Mouse (Mus musculus): Measurements from ENCODE around the gene 4933405L10Rik. TPM values are rescaled to one million over a fixed set of nuclear protein-coding genes. Genes with fewer than 3 reads are reported as not detected.

4933405L10Rik gene
- total RNA-seq, 4 experiments from 2014 or later, result not detected

DNA sequence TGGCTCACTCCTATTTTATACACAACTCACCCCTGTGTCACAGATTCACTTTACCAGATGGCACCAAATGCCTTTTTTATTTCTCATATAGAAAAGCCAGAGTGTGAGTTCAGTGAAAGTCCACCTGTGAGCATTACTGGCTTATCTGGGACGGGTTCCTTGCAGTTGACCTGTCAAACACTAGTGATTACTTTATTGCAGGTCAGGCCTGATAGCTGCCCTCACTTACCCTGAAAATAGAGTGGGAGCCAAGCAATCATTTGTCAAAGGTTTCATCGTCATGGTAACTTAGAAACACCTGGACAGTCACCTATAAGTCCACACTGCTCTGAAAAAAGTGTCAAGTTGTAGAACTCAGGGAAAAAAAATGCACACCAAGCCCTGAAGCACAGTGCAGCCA is 47.2 kb downstream of the 4933405L10Rik start:
- no peak for DNase-seq (ENCODE audit: low spot score in 2 of 2)

DNA sequence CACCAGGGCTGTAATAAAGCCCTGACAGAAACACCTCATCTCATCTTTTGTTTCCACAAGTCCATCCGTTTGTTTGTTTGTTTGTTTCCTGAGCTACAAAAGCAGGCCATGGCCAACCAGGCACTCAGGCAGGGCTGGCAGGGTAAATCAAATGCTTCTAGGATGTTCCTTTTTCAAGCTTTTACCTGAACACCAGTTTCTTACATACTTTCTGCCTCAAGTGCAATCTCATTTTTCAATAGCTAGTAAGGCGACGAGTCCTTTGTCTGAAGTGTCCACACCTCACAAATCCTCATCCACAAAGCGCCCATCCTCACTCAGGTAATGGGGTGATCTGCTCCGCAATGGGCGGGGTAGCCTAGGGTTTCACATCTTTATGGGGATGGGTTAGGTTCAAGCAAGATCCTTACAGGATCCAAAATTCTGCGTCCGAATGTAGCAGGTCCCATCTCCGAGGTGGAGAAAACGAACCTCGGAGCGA is 50.4 kb downstream of the 4933405L10Rik start:
- DNase-seq (ENCODE audit: low spot score in 2 of 2), result no peak

DNA sequence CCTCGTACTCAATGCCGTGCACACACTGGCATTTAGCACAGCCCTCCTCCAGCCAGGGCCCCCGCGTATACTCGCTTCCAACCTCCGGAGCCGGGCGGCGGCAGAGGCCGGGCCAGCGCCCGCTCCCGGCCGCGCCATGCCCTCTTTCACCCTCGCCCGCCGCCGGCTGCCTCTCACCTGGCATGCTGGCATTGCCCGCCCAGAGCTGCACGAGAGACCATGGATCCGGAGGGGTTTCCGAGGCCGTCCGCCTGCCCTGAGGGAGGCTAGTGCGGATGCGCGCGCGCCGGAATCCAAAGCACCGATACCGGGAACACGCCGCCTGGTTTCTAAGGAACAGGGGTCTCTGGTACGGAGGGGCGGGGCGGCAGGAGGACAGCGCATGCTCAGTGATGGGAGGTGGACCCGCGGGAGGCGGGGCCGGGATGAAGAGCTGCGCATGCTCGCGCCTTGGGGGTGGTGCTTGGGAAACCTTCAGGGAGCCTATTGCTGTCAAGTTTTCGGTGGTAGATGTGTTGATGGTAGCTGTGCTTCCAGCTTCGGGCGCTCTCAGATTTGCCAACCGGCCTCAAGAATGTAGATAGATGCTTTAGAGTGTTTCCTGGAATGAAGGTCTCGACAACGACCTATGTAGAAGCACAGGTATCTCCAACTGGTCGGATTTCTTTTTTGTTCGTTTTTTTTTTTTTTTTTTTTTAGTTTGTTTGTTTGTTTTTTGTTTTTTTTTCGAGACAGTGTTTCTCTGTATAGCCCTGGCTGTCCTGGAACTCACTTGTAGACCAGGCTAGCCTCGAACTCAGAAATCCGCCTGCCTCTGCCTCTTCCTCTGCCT is 51.0 kb downstream of the 4933405L10Rik start, which contains the start of gene Gfod2:
Gene Gfod2, minus strand, starts transcription at position 388 of the 832 bp plus-strand sequence.
- DNase-seq (ENCODE audit: low spot score in 2 of 2), result peak; percentile 95 to 96

Other genes starting within 250 kb of the 4933405L10Rik start
- 10 to 100 TPM; 22.7 to 38.8 (median 34.2) TPM for gene Tppp3, start 236.1 kb upstream of the 4933405L10Rik start, total RNA-seq (2022)
- gene Zdhhc1, start 210.8 kb upstream of the 4933405L10Rik start, total RNA-seq (2022), result 10 to 100 TPM; 10.3 to 11.7 (median 11.4) TPM
- gene Hsd11b2, start 188.9 kb upstream of the 4933405L10Rik start, total RNA-seq (2022), result under 1 TPM in 2 of 4 experiments, not detected in 2; 0.12 to 0.62 TPM
- 10 to 100 TPM; 42.2 to 45.3 (median 44.1) TPM for gene Atp6v0d1, start 141.6 kb upstream of the 4933405L10Rik start, total RNA-seq (2022)
- 10 to 100 TPM; 15.8 to 17.2 (median 16.6) TPM for gene Ripor1, start 102.4 kb upstream of the 4933405L10Rik start, total RNA-seq (2022)
- 10 to 100 TPM; 32.9 to 39.2 (median 34.2) TPM for gene Ctcf, start 71.1 kb upstream of the 4933405L10Rik start, total RNA-seq (2022)
- not detected for gene Agrp, start 70.3 kb upstream of the 4933405L10Rik start, total RNA-seq (2022)
- gene Carmil2, start 21.4 kb upstream of the 4933405L10Rik start, total RNA-seq (2022), result not detected
- 1 to 10 TPM; 3.4 to 5.8 (median 4.4) TPM for gene Acd, start 6.6 kb upstream of the 4933405L10Rik start, total RNA-seq (2022)
- gene Pard6a, start 6.5 kb upstream of the 4933405L10Rik start, total RNA-seq (2022), result 1 to 10 TPM; 5.5 to 8.1 (median 6.7) TPM
- under 1 TPM; 0.48 to 0.54 (median 0.52) TPM for gene Enkd1, start 555 bp downstream of the 4933405L10Rik start, total RNA-seq (2022)
- 1 to 10 TPM; 7.0 to 9.1 (median 8.3) TPM for gene Gfod2, start 51.0 kb downstream of the 4933405L10Rik start, total RNA-seq (2022)
- gene Ranbp10, start 119.7 kb downstream of the 4933405L10Rik start, total RNA-seq (2022), result 10 to 100 TPM; 19.3 to 25.2 (median 23.0) TPM
- not detected for gene Tsnaxip1, start 120.1 kb downstream of the 4933405L10Rik start, total RNA-seq (2022)
- 1 to 10 TPM in 1 of 4 experiments, under 1 TPM in 3; 0.31 to 1.4 (median 0.72) TPM for gene Cenpt, start 145.6 kb downstream of the 4933405L10Rik start, total RNA-seq (2022)
- 10 to 100 TPM; 20.4 to 24.1 (median 22.0) TPM for gene Thap11, start 147.5 kb downstream of the 4933405L10Rik start, total RNA-seq (2022)
- gene Nutf2, start 152.9 kb downstream of the 4933405L10Rik start, total RNA-seq (2022), result 10 to 100 TPM; 21.4 to 44.7 (median 25.5) TPM
- 10 to 100 TPM; 18.8 to 21.9 (median 20.0) TPM for gene Edc4, start 173.2 kb downstream of the 4933405L10Rik start, total RNA-seq (2022)
- not detected for gene Nrn1l, start 185.9 kb downstream of the 4933405L10Rik start, total RNA-seq (2022)
- gene Pskh1, start 192.8 kb downstream of the 4933405L10Rik start, total RNA-seq (2022), result 10 to 100 TPM; 10.9 to 14.7 (median 12.8) TPM
- not detected for gene Ctrl, start 226.2 kb downstream of the 4933405L10Rik start, total RNA-seq (2022)
- gene Psmb10, start 230.8 kb downstream of the 4933405L10Rik start, total RNA-seq (2022), result 10 to 100 TPM; 15.3 to 22.6 (median 19.7) TPM
- under 1 TPM in 2 of 4 experiments, not detected in 2; 0.24 to 0.78 TPM for gene Lcat, start 235.7 kb downstream of the 4933405L10Rik start, total RNA-seq (2022)

All from gastrocnemius, adult 8-10 months (tissue).